Mouse (Mus musculus): ENCODE measurements at regions not wholly inside any gene's neighbourhood (a gene's known extent, or its start where the extent isn't known, plus 50 kb on each side); places are given as distances from the start of the nearest gene placed in this dataset.

GRCm38 (mm10) chr7:83459520-83459919 lies 125.2 kb upstream of the Tmc3 start:
- TF ChIP-seq POLR2A (IDR thresholded peaks at IDR 0.05; ENCODE audit: control insufficient read depth, extremely low read depth, insufficient read depth, low read length, poor library complexity) (no peak), CTCF (IDR thresholded peaks at IDR 0.05; ENCODE audit: borderline replicate concordance, control insufficient read depth, extremely low read depth, insufficient read depth, low read length, poor library complexity) (no peak)
